Mouse (Mus musculus): ENCODE data around the gene Trafd1. TPM values are rescaled to one million over a fixed set of nuclear protein-coding genes. Genes with fewer than 3 reads are reported as not detected.

Gene Trafd1
- total and polyA plus RNA-seq, 2 experiments from 2014 or later = 124 to 141 TPM

GRCm38 (mm10) chr5:121400849-121401248, 15.4 kb upstream of the Trafd1 start:
- Histone ChIP-seq H3K27ac (ENCODE audit: low read depth, low read length) (no peak overlapping the region), H3K9ac (no peak overlapping the region), H3K27me3 (ENCODE audit: insufficient read depth, low read length) (no peaks in the 10 kb centered on the region), H3K36me3 (ENCODE audit: insufficient read depth) (peaks cover 17% of the 10 kb centered on the region), H3K4me3 (ENCODE audit: low read depth, low read length) (no peak overlapping the region), H3K9me3 (ENCODE audit: low read length) (no peaks in the 10 kb centered on the region), H3K4me2 (ENCODE audit: low read depth) (no peak overlapping the region), H3K4me1 (ENCODE audit: insufficient read depth) (peaks cover 8% of the 10 kb centered on the region)
- TF ChIP-seq CTCF (IDR thresholded peaks at IDR 0.05; ENCODE audit: low read depth) = no peak
- ATAC-seq (no peak), DNase-seq (no peak)
- WGBS = 86% methylated on average over 5 of the region's 5 CpGs

- no peak for TF ChIP-seq CTCF (IDR thresholded peaks at IDR 0.05; ENCODE audit: low read depth)
- no peaks in the 10 kb centered on the region for H3K9me3 ChIP-seq (ENCODE audit: low read length)
- H3K27ac ChIP-seq (ENCODE audit: low read depth, low read length) = no peak overlapping the region
- 79% methylated on average over 5 of the region's 5 CpGs for WGBS
- DNase-seq (no peak), ATAC-seq (no peak)
- H3K36me3 ChIP-seq (ENCODE audit: insufficient read depth) = peaks cover 13% of the 10 kb centered on the region; the same call in 1 of the 2 replicates
- H3K9ac ChIP-seq = no peak overlapping the region
- no peaks in the 10 kb centered on the region for H3K27me3 ChIP-seq (ENCODE audit: insufficient read depth, low read length)
- peaks cover 8% of the 10 kb centered on the region for H3K4me1 ChIP-seq (ENCODE audit: insufficient read depth)
- H3K4me3 ChIP-seq (ENCODE audit: low read depth, low read length) = no peak overlapping the region
- no peak overlapping the region for H3K4me2 ChIP-seq (ENCODE audit: low read depth)
Observed at GRCm38 (mm10) chr5:121400064-121400463, 14.6 kb upstream of the Trafd1 start.

GRCm38 (mm10) chr5:121399540-121399939, 14.1 kb upstream of the Trafd1 start:
- no peak for TF ChIP-seq CTCF (IDR thresholded peaks at IDR 0.05; ENCODE audit: low read depth)
- Histone ChIP-seq H3K4me2 (ENCODE audit: low read depth) (peak overlapping the region; percentile 83; the same call in 1 of the 2 replicates), H3K27ac (ENCODE audit: low read depth, low read length) (no peak overlapping the region), H3K4me3 (ENCODE audit: low read depth, low read length) (no peak overlapping the region), H3K4me1 (ENCODE audit: insufficient read depth) (peaks cover 8% of the 10 kb centered on the region), H3K9ac (no peak overlapping the region), H3K36me3 (ENCODE audit: insufficient read depth) (peaks cover 13% of the 10 kb centered on the region; the same call in 1 of the 2 replicates), H3K9me3 (ENCODE audit: low read length) (no peaks in the 10 kb centered on the region), H3K27me3 (ENCODE audit: insufficient read depth, low read length) (no peaks in the 10 kb centered on the region)
- ATAC-seq = no peak
- no peak for DNase-seq
- 91% methylated on average over 5 of the region's 5 CpGs for WGBS

- Histone ChIP-seq H3K9me3 (ENCODE audit: low read length) (no peaks in the 10 kb centered on the region), H3K4me1 (ENCODE audit: insufficient read depth) (peaks cover 8% of the 10 kb centered on the region), H3K4me2 (ENCODE audit: low read depth) (peak overlapping the region; percentile 83), H3K36me3 (ENCODE audit: insufficient read depth) (peaks cover 13% of the 10 kb centered on the region; the same call in 1 of the 2 replicates), H3K9ac (peak overlapping the region; percentile 87), H3K4me3 (ENCODE audit: low read depth, low read length) (peak overlapping the region; percentile 90), H3K27me3 (ENCODE audit: insufficient read depth, low read length) (no peaks in the 10 kb centered on the region), H3K27ac (ENCODE audit: low read depth, low read length) (no peak overlapping the region)
- ATAC-seq (no peak), DNase-seq (no peak)
- 57% methylated on average over 9 of the region's 9 CpGs for WGBS
- TF ChIP-seq CTCF (IDR thresholded peaks at IDR 0.05; ENCODE audit: low read depth) = no peak
Observed at GRCm38 (mm10) chr5:121398965-121399462, 13.6 kb upstream of the Trafd1 start.

GRCm38 (mm10) chr5:121398146-121398964, 12.9 kb upstream of the Trafd1 start:
- WGBS = 2% methylated on average over 56 of the region's 67 CpGs
- DNase-seq = peak; percentile 58
- Histone ChIP-seq H3K27me3 (ENCODE audit: insufficient read depth, low read length) (no peaks in the 10 kb centered on the region), H3K9ac (peak overlapping the region; percentile 87), H3K4me1 (ENCODE audit: insufficient read depth) (peaks cover 8% of the 10 kb centered on the region), H3K36me3 (ENCODE audit: insufficient read depth) (peaks cover 10% of the 10 kb centered on the region; the same call in 1 of the 2 replicates), H3K4me3 (ENCODE audit: low read depth, low read length) (peak overlapping the region; percentile 90), H3K27ac (ENCODE audit: low read depth, low read length) (peak overlapping the region; percentile 79), H3K9me3 (ENCODE audit: low read length) (no peaks in the 10 kb centered on the region), H3K4me2 (ENCODE audit: low read depth) (peak overlapping the region; percentile 83)
- TF ChIP-seq CTCF (IDR thresholded peaks at IDR 0.05; ENCODE audit: low read depth) = no peak
- ATAC-seq = peak; percentile 75

GRCm38 (mm10) chr5:121397187-121398145, 12.0 kb upstream of the Trafd1 start, which contains the start of gene Naa25:
TSS of gene Naa25 (plus strand) at chr5:121397936.
- TF ChIP-seq CTCF (IDR thresholded peaks at IDR 0.05; ENCODE audit: low read depth) = no peak
- H3K9ac ChIP-seq = peak within 1 kb of the TSS; percentile 87
- H3K4me3 ChIP-seq (ENCODE audit: low read depth, low read length) = peak within 1 kb of the TSS; percentile 90
- no peaks in the 10 kb centered on the region for H3K9me3 ChIP-seq (ENCODE audit: low read length)
- H3K4me2 ChIP-seq (ENCODE audit: low read depth) = peak within 1 kb of the TSS; percentile 83
- ATAC-seq (peak; percentile 98), DNase-seq (peak; percentile 99)
- H3K27me3 ChIP-seq (ENCODE audit: insufficient read depth, low read length) = no peaks in the 10 kb centered on the region
- 9% methylated on average over 53 of the region's 53 CpGs for WGBS
- peaks cover 8% of the 10 kb centered on the region for H3K4me1 ChIP-seq (ENCODE audit: insufficient read depth)
- peak within 1 kb of the TSS; percentile 79 for H3K27ac ChIP-seq (ENCODE audit: low read depth, low read length)
- H3K36me3 ChIP-seq (ENCODE audit: insufficient read depth) = peaks cover 5% of the 10 kb centered on the region; the same call in 1 of the 2 replicates

Measured in forebrain, postnatal 0 days (tissue).